Mouse (Mus musculus): ENCODE results near the gene Itgb3.

GRCm38 (mm10) chr11:104646173-104646572, 38.4 kb downstream of the Itgb3 start:
- TF ChIP-seq POLR2AphosphoS2 (IDR thresholded peaks at IDR 0.05; ENCODE audit: insufficient read length, low read depth) (no peak), CEBPB (IDR thresholded peaks at IDR 0.05; ENCODE audit: insufficient read depth, poor library complexity, severe bottlenecking) (no peak), MYOD1 (IDR thresholded peaks at IDR 0.05; ENCODE audit: control insufficient read depth in 1 of 3, insufficient read length in 2 of 3, low read depth in 2 of 3) (no peak), POLR2A (IDR thresholded peaks at IDR 0.05; ENCODE audit: insufficient read length, low read depth) (no peak), TCF3 (IDR thresholded peaks at IDR 0.05; ENCODE audit: insufficient read length, low read depth) (no peak), MAX (IDR thresholded peaks at IDR 0.05; ENCODE audit: low read depth) (no peak), TCF12 (IDR thresholded peaks at IDR 0.05; ENCODE audit: insufficient read depth, poor library complexity, severe bottlenecking) (no peak), E2F4 (IDR thresholded peaks at IDR 0.05; ENCODE audit: insufficient read depth) (no peak), USF1 (IDR thresholded peaks at IDR 0.05; ENCODE audit: low read depth) (no peak), REST (IDR thresholded peaks at IDR 0.05; ENCODE audit: insufficient read depth, insufficient read length) (no peak)
